Mouse (Mus musculus) left cerebral cortex, postnatal 25 days (tissue): ENCODE data around the gene Lsamp. TPM values are rescaled to one million over a fixed set of nuclear protein-coding genes. Genes with fewer than 3 reads are reported as not detected.
"Not testable (repeated sequence)": the region's sequence is repeated elsewhere in the genome, so short reads cannot be mapped to it uniquely, and the experiment has no call there.

Source experiments
- DNase-seq, 2 experiments: peaks; one replicate each; pipeline ENCODE4 v3.0.0; 2022; ENCODE audit warnings: low spot score in 2 of 2, mixed read lengths in 1 of 2
- intact Hi-C: fragments of 180-260 bp; cut with DNase I; formaldehyde crosslinking; loops from one replicate; pipeline ENCODE4 v1.15.1; 2025
- total RNA-seq, 2 experiments: library from RNA; stranded (reverse); gene quantifications; 2 replicates each; pipeline ENCODE4 v1.2.3; 2021

Gene Lsamp
- total RNA-seq, 2 experiments from 2014 or later: 232 to 262 TPM

DNA sequence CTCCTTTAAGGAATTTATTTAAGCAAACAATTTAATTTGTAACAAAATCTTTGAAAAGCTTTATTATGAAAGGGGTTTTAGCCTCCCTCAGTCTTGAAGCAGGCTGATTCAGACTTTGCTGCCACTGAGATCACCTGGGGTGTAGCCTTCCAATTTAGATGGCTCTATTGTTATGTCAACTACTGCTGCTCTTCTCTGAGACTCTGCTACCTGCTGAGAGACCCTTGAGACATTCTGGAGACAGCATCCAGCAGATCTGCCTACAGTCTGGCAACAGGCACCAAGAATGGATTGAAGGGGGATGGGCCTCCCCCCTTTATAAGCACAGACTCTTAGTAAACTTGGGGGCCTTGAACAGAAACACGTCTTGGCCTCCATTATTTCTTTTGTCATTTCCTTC is 632.5 kb downstream of the Lsamp start:
- DNase-seq, intact Hi-C loops: not testable (repeated sequence)

DNA sequence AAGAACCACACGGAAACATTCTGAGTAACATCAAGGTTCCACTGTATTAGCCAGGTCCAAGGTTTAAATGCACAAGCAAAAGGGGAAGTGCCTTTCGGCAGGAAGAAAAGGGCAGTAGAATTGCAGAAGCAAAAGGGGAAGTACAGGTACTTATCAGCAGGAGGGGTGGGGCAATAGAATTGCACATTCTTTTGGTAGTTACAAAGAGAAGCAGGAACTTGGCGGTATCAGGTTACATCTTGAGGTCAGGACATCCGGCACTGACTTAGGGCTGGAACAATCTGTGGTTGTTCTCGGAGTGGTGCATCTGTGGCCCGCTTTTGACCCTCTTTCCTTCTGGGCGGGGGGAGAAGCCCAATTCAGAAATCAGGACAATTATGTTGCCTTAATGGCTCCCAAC is 636.9 kb downstream of the Lsamp start:
- DNase-seq, intact Hi-C loops: not testable (repeated sequence)

DNA sequence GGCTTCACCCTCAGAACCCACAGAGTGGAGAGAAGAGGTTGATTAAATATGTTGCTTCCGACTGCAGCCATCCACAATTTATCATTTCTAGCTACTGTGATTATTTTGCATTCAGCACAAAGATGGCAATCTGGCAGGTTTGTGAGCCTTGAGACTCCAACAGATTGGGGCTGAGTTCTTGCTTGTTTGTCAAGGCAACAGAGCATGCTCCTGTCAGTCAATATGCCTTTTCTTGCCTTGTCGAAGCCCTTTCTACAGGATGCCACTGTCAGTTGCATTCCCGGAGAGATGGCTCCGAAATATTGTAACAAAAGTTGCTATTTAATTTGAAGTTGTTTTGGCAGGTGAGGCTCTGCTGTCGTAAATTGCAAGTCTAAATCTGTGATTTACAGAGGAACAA is 643.0 kb downstream of the Lsamp start:
- intact Hi-C loops: no loop called here
- DNase-seq: no peak

DNA sequence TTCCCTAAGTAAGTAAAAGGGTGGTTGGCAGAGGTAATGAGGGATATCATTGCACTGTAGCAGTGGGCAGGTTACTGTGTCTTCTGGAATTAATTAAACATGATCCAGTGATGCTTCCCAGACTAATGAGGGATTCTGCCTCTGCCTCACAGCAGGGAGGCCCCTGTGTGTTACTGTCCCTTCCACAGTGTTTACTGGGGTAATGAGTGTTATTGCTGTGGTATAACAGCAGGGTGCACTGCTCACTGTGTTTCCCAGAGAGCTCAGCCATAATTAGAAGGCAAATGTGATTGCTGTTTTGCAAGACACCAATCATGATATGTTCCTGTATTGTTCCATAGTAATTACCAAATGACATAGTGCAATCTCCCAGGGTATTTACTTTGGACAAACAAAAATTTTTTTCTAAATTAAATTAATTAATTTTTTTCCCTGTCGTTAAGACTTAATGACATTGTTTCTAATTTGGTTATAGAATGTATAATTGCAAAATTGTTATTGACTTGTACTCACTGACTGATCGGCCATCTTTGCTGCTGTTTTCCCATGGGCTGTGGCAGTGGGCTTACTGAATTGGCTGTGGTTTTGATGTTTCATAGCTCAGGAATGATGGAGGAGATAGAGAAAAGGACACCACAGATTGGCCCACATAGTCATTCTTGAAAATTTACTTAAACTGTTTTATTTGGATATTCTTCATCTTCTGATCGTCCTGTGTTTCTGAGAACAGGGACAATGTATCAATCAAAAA is 655.6 kb downstream of the Lsamp start:
- peak in 1 of 2 experiments; percentile 14 for DNase-seq
- intact Hi-C loops: loop anchor here (5.0 kb wide), 1 partner anchor 328 kb away; no protein-coding TSS in a partner anchor

DNA sequence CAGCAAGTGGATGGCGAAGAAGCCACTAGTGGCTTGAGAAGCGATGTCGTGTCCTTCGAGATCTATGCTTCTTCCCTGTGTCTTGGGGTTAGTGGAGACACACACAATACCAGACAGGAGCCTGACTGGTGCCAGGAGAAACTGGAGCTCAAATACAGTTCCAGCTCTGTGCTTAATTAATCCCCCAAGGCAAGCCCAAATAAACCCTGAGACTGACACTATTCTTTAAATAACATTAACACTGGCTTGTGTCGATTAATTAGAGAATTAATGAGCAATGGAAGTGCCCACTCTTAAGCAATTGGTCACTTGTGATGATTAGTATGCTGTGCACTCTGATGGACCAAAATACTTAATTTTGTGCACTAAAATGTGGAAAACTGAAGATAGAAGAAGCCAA is 668.6 kb downstream of the Lsamp start:
- no peak for DNase-seq

DNA sequence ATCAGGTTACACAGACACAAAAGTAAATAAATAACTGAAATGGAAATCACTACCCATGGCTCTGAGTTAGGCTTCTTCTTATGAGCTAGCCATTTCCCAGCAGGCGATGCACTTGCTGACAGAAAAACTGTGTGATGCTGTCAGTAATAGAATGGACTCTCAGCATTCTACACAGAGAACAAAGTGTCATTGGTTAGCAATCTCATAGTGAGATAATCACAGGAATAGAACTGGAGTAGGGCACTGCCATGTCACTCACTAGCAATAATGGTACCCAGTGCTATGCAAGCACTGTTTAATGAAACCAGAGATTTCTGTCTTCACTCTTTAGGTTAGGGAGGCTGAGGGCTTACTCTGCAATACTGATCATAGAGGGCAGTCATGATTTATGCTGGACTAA is 669.3 kb downstream of the Lsamp start:
- DNase-seq: no peak
- intact Hi-C loops: no loop called here

More for the DNA sequence above, 668.6 kb downstream of the Lsamp start:
- intact Hi-C loops: no loop called here

DNA sequence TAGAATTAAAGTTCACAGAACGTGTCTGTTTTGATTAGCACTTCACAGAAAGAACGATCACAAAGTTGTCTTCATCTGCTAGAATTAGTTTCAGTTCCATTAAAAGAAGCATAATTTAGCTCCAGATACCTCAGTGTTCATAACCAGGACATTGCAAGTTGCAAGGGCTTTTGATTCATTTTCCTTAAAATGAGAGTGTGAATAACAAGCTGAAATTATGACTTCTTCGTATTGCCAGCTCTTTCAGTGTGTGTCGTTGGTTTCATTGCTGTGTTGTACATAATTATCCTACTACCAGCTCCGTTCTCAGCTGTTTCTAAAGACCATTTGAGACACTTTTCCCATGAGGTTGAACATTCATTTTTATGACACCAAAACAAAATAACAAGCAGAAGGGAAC is 672.2 kb downstream of the Lsamp start:
- peak in 1 of 2 experiments; percentile 14 for DNase-seq
- intact Hi-C loops: no loop called here

DNA sequence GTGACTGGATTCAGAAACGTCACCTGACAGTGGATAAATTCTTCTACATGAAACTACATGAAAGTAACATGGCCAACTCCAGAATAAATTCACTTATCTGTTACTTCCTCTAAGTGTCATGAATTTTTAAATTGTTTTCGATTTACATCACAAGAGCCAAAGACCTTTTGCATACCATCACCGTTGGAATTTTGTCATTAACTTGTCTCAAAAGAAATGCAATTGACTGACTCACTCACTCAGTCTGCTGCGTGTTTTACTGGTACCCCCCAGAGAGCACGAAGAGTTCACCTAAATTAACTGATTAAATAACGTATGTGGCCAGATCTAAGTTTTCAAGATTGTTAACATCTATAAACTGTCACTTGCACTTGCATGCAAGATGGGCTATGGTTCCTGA is 672.7 kb downstream of the Lsamp start:
- DNase-seq: no peak
- intact Hi-C loops: no loop called here

DNA sequence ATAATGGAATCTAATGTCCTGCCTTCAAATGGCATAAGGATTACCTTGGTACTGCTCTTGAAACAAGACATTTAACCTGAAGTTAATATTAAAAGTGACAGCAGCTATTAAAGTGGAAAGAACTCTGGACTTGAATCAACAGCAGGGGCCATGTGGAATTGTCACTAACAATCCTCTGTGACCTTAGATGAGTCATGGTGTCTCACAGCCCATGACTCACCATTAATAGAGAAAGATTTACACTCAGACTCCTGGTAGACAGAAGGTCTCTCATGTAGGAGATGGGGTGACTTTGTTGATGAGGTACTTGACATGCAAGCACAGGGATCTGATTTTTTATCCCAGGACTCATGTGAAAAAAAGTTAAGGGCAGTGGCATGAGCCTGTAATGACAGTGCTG is 701.4 kb downstream of the Lsamp start:
- intact Hi-C loops: no loop called here
- no peak for DNase-seq

DNA sequence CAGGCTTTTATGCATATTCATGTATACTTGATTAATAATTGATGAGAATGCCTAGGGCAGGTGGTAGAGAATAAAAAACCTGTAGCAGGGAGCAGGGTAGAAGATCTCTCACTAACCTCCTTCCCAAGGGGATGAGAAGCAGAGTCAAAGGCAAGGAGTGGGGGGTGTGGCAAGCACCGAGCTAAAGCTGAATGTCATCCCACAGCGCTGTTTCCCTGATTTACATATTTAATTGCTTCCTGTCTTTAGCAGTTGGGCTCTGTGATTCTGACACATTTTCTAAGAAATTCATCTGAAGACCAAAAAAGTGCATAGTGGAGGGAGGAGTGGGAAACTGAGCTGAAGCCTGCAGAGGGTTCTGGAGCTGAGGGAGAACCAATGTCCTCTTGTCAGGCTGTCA is 708.1 kb downstream of the Lsamp start:
- peak; percentile 8 to 51 for DNase-seq
- intact Hi-C loops: no loop called here

DNA sequence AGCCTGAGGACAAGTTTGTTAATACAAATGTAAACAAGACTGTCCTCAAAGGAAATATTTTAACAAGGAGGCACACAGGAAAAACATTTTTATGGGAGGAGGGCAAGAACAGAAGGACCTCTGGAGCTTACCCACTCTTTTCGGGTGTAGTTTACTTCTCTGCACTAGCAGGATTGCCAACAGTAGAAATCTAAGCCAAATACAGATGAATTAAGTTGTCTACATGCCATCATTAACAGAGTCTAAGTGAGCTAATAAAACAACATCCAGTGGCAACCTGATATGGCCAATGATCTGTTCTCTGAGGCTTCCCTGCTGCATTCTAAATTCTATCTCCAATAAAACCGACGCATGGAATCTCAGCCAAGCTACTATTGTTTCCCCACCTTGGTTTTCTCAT is 713.1 kb downstream of the Lsamp start:
- intact Hi-C loops: no loop called here
- DNase-seq: no peak

DNA sequence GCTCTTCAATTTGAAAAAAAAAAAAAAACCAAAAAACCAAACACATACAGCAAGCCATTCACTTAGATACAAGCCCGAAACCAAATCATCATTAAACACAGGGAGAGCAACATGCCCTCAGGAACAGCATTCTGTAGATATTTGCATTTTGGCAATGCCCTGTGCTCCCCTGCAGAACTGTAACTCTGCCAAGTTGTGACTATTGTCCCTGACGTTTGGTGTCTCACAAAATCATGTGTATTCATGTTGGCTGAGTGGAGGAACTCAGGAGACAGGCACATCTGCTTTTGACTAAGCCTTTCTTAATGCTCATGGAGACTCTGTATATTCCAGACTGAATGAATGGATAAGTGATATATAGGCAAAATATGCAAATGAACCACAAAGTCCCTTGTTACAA is 724.4 kb downstream of the Lsamp start:
- intact Hi-C loops: no loop called here

DNA sequence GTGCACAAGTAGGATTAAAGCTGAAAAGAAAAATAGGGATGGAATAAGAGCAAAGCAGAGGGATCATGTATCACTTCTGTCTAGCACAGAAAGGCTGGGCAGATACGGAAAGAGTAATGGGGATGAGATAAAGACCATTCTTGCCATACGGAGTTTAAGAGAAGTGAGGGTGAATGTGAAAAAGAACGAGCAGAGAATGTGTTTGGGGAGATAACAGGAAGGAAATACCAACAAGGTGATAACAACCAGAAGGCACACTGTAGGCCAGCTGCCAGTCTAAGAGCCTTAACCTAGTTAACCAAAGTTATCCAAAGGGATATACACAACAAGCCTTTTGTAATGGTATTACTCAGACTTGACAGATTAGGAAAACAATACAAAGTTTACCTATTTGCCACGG is 725.4 kb downstream of the Lsamp start:
- intact Hi-C loops: no loop called here

More for the DNA sequence above, 724.4 kb downstream of the Lsamp start:
- DNase-seq: peak in 1 of 2 experiments; percentile 3

DNA sequence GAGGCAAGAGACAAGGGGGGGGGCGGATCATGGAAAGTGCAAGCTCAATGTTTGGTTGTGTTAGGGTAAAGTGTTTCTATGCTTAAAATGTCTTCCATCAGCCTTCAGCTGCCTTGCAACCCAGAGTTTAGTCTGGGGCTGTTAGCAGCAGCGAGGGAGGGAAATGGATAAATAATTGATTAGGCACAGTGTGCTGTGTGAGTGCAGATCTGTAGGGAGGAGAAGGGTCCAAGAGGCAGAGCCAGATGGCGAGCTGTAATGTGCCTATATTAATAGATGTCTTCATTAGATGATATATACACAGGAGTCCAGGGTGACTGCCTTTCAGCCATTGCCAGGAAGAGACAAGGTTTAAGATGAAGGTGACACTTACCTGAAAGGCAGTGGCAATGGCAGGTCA is 725.9 kb downstream of the Lsamp start:
- no peak for DNase-seq
- intact Hi-C loops: no loop called here

More for the DNA sequence above, 725.4 kb downstream of the Lsamp start:
- DNase-seq: no peak

DNA sequence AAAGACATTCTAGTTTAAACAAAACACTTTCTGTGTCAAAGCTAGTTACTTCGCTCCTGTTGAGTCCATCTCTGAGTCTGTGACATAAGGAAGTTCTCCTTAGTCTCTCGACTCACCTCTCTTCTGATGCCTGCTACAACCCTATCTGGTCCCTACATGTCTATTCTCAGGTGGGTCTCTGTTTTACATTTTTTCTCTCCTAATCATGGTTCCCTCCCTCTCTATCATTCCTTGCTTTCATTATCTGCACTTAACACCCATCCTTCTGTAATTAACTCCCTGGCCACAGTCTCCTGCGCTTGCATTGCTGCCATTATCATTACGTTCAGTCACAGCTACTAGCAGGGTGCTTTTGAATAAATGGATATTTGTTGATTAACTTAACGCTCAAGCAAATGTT is 726.3 kb downstream of the Lsamp start:
- no peak for DNase-seq
- intact Hi-C loops: no loop called here

DNA sequence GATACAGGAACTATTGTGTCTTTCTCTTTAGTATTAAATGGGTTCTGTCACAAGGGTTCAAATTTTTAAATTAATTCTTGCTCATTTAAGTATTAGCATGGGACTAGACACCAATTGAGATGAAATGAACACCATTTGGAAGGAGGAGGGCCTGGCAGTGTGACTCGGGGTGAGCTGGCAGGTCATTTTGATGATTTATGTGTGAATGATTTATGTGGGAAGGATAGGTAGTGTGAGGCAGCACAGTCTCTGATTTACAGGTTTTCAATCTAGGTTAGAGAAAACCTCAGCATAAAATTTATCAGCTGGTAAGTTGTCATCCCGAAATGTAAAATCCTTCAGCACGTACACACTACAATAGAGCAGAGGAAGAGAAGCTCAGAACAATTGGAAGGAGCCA is 729.6 kb downstream of the Lsamp start:
- intact Hi-C loops: no loop called here
- DNase-seq: no peak

DNA sequence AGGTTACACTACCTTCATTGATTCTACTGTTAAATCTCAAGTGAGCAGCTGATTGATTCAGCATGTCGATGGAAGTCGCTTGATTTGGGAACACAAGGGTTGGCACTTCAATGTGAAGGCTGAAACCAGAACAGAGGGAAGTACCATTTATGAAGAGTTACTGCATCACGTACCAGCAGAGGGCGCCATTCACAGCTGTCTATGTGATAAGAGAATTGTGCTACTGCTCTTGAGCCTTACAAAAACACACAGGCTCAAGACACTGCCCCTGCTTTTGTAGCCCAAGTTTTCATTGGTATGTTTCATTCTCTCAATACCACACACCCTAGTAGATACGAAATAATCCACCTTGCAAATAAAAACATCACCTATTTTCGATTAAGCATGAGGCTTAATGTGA is 754.9 kb downstream of the Lsamp start:
- DNase-seq: peak; percentile 63 to 66
- intact Hi-C loops: loop anchor here (2.0 to 10.0 kb wide), 2 partner anchors 230 to 396 kb away; no protein-coding TSS in a partner anchor

DNA sequence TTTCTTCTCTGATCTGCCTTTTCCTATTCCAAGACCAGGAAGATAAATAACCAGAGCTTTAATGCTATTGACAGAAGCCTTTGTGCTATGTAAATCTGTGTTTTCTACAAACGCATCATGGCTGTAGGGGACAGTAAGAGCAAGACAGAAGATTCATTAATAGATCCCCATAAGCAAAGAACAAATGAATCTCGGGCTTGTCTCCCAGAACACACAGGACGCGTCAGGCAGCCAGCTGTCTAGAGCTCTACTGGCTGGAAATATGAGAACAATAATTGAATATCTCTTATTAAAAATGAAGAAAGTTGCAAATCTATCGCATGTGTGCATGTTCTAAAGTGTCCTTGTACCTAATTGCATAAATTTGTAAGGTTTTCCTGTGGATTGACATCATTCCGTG is 755.6 kb downstream of the Lsamp start:
- intact Hi-C loops: loop anchor here (2.0 to 10.0 kb wide), 3 partner anchors 229 to 395 kb away; no protein-coding TSS in a partner anchor
- no peak for DNase-seq

DNA sequence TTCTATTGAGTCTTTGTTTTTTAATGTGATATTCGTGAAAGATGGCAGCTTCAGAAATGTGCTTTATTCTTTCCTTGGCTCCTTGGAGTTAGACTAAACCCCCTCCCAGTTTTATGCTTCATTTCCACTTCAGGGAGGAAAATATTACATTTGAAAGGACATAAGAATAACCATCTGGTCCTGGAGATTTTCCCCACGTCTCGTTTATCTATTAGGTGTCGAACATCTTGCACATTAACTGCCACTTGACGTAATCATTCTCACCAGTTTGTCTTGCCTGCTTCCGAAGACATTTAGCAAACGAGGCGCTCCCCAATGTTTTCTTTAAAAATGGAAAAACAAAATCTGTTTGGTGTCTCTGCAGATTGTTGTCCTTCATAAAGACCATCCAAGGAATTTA is 756.1 kb downstream of the Lsamp start:
- intact Hi-C loops: loop anchor here (5.0 kb wide), 1 partner anchor 352 kb away; no protein-coding TSS in a partner anchor
- no peak for DNase-seq

DNA sequence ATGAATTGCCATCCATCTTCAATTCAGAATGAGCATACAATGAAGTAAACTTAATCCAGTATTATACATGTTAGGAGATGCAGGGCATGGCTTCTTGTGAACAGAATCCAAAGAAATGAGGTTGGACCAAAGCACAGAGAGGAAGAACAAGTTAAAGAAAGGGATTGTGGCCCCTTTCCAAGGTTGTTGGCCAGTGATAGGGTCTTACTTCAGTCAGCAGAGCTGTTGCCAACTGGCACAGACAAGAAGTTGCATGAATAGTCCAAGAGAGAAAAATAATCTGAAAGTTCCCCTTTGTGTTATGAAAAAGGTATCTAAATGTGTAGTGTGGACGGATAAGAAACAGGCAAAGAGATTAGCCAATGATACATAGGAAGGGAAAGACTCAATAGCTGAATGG is 843.0 kb downstream of the Lsamp start:
- peak in 1 of 2 experiments; percentile 5 for DNase-seq
- intact Hi-C loops: no loop called here

DNA sequence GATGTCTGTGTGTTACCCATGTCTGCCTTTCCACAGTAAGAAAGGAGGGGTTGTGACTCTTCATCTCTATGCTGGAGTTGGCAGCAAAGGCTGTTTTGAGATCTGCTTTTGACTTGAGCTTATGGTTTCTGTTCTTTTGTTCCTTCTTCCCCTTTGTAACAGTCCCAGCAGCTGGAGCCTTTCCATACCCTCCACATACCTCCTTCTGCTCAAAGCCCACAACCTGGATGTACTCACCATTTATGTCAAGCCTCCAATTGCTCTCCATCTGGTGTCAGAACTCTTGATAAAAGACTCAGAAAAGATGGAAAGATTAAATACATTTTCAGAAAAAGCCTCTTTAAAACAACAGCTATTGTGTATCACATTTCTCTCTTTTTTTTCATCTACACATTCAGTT is 847.4 kb downstream of the Lsamp start:
- intact Hi-C loops: no loop called here
- DNase-seq: no peak

DNA sequence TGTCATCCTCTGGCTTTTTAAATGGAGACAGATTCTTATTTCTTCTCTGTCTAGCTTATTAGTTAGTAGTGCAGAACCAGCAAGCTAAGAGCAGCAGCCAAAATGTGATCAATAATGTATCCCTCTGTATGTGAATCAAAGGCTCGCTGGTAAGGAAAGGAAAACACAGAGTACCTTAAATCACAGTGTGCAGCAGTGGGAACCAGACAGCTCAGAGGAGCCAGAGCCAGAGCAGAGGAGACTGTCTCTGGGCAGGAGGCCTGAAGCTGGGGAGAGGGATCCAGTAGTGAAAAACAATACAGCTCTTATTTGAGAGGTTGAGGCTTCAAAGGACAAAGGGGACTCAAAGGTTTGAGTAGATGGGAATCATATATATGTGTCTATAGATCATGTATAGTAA is 857.6 kb downstream of the Lsamp start:
- intact Hi-C loops: no loop called here
- no peak for DNase-seq
